Mouse (Mus musculus) telencephalon, adult 2 months (tissue): ENCODE data around the gene Dnajc13.

Experiments
- DNase-seq: peaks from one replicate; pipeline ENCODE4 v3.0.0-alpha.2; 2011; ENCODE audit warnings: low read depth, low spot score

Dnajc13 gene

DNA sequence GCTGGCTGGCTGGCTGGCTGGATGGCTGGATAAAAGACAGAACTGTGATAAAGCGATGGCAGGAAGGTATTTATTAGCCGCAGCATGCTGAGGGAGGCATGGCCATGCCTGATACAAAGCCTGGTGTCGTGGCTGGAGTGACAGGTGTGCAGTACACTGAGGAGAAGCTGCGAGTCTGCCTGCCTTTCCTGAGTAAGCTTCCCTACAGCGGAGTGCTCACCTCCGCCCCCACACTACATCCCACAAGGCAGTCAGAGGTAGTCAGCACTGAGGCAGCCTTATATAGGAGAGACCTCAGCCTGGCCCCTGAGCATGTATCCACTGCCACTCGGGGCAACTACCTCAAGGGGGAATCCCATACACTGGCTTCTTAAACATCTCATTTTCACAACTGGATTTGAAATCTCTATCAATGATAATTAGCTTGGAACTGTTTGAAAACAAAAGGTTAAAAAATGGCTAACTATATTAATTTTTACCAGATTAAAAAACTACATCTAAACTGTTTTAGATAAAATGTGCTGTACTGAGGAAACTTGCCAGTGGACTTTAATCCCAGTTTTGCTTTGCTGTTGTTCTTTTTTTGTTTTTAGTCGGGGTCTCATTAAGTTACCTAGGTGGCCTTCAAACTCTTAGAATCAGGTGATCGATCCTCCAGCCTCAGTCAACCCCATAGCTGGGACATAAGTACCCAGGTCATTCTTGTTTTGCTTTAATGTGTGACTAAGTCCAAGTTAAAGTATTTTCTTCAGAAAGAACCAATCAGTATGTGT is 8.1 kb downstream of the Dnajc13 start:
- DNase-seq: no peak

DNA sequence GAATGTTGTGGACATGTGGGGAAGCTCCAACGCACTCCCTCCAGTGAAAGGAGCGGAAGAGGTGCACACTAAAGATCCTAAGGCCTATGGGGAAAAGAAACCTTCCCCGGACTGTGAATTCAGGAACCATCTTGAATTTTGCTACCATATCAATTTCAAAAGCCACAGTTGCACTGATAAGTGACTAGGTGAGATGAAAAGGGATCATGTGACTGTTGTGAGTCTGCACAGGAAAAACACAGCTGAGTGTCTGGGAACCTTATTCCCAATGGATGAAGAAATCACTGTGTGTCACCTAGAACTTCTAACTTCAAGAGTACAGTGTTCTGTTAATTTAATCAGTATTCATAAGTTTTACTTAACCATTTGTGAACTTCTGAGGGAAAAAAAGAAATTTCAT is 10.1 kb downstream of the Dnajc13 start:
- no peak for DNase-seq

DNA sequence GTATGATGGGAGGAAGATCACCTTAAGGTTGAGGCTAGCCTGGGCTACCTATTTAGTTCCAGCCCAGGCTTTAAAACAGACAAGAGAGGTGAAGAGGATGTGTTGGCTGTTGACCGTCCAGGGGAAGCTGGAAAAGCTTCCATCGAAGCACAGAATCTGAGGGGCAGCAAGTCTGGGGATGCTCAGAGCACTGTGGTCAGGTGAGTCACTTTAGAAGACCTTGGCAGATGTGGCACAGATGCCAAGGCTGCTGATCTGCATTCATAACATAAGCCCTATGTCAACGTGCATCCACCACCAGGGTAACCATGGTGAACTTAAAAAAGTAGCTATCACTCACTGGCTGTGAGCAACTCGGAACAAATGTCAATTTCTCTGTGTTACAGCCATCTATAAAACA is 11.0 kb downstream of the Dnajc13 start:
- no peak for DNase-seq

DNA sequence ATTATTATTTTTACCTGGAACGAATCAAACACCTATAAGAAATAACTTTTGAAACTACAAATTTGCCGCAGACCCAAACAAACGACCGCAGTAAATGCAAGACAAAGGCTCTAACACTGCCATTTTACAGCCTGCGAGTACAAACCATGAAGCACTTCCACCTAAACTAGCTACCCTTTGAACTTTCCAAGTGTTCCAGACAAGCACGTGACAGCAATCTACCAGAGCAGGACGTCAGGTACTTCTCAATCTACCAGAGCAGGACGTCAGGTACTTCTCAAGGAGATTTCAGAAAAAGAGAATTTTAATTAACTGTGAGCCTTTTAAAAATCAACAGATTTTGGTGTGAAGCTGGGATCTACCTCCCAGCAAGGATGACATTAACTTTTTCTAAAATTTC is 11.6 kb downstream of the Dnajc13 start:
- DNase-seq: no peak

DNA sequence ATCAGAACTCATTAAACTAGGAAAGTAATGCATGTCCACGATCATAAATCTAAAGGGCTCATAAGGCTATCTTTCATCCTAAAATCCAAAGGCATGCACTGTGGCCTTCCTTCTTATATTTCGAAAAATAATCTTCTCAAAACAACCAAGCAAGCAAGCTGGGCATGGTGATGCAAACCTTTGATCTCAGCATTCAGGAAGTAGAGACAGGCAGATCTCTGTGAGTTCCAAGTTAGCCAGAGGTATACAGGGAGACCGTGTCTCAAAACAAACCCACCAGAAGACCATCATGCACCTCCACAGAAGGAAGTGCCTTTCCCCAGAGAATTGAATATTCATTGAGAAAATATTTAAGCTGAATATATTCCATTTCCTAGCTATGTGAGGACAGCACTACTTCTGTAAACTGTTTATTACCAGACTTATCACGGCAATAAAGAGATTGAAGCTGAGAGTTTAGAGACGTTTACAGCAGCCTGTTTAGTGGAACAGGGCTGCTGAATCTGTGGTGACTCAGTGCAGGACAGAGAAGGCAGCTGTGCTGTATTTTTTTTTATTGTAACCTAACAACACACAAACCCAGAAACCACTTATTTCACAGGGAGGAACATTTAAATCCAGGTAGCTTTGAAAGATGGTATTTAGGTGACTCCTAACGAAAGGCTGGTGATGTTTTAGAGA is 15.3 kb downstream of the Dnajc13 start:
- DNase-seq: no peak

DNA sequence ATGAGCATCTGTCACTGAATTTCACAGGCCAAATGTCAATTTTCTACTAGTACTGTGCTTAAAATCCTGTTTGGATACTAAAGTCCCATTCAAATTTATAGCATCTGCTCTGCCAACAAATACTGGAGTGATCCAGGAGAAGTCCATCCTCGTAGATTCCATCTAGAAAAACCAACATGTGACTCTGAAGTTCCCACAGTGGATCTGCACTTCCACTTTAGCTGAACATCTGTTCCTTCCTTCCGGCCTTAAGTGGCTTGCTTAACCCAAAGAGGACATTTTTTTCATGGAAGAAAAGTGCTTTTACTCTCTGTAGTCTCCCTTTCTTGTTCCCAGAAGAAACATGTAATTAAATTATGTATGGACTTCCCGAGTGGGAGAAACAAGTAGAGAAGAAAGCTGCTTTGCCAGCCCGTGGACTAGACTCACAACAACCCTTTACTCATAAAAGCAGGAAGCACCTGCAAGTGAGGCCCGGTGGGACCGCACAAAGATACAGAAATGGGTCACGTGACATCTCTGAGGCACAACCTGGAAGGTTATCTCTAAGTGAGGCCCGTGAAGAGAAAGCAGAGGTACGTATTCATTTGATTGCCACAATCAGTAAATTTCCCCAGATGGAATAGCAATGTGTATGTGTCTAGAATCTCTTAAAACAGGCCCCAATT is 18.8 kb downstream of the Dnajc13 start:
- no peak for DNase-seq

DNA sequence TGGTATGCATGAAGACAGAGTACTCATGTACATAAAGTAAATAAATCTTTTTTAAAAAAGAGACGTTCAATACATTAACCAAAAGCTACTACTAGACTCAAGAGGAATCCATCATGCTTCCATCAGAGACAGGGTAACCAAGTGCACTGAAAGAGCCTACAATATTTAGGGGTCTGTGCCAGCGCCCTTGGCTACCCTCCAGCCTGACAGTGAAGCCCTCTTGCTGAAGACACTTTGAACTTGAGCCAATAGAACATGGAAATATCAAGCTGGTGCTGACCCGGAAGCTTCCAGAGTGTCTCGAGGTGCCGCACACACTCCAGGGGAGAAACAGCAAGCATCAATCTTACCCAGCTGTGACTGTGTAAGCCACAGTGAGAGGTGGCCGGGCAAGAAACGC is 22.6 kb downstream of the Dnajc13 start:
- DNase-seq: no peak

DNA sequence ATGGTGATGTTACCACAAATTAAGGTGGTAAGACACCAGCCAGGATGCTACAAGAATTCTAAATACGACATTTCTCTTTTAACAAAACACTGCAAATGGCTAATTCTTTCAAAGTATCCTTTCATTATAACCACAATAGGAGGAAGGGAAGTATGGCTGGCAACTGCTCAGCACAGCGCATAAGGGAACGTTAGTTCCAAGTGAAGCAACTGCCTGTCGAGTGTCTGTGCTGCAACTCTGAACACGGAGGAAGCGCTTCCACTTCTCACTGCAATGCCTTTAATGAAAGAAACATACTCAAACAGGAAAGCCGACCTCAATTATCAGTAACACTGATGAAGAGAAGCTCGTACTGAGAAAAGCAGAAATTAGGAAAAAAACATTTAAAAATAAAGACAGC is 23.7 kb downstream of the Dnajc13 start:
- DNase-seq: no peak

DNA sequence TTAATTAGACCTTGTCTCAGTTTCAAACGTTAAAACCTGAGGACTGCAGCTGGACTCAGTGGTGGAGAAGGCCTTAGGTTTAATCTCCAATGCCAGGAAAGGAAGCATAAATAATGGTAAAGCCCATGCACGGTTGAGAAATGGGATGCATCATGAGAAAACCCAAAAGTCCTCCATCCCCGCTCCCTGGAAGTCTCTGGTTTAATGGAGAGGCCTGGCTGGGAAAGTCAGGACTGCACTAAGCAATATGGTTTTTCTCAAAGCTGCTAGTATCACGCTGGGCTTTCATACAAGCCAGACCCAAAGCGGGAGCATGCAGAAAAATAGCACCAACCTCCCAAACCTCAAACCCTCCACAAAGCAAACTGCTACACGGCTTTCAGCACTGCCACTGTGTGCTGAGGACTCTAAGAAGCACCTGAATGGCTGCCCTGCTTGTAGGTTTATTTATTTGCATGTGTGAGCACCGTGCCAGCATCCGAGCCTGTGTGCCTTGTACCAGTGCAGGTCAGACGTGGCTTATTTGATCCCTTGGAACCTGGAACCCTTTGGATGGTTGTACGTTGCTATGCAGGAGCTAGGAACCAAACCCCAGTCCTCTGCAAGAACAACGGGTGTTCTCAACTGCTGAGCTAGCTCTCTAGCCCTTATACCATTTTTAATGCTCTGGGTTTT is 26.3 kb downstream of the Dnajc13 start:
- no peak for DNase-seq

DNA sequence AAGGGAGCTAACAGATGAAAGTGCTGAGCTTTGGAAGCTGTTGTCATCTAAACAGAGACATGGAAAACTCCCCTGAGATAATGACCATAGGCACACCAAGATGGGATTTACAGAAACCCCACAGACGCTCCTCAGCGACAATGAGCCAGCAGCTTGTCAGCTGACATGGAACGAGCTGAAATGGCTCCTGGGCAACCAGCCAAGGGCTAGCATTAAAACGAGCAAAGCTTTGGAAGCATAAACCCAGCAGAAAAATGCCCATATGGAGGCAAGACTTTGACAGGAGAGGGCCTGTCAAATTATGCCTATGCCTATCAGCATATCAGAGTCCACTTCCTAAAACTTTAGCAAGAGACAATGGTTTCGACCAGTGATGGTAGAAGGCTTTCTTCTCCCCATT is 27.0 kb downstream of the Dnajc13 start:
- DNase-seq: no peak

DNA sequence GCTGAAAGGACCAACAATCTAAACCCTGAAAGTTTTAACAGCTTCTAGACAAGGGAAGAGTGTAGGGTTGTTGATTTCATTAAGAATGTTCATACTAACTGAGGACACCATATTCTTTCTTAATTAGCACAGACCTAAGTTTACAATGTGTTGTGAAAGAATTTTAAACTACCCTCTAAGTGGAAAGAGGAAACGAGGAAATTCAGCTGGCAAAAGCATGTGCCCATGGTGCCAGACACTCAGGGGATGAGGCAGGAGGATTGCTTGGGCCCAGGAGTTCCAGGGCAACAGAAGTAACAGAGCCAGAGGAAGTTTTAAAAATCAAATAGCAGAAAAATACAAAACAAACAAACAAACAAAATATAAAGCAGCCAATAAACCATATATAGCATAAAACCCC is 28.9 kb downstream of the Dnajc13 start:
- no peak for DNase-seq

DNA sequence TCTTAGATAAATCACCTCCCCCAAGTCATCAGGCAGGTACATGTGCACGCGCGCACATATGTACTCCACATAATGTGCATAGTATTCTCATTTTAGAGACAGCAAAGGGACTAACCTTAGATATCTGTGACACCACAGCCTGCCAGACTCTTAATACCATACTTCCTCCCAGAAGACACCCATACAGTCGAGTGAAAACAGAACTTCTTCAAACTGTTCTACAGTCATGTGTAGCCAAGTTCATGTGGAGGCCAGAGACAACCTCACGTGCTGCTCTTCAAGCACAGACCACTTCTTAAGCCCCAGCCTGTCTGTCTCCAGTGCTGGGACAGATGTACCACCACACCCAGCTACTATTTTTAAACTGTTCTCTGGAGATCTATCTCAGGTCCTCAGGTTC is 29.7 kb downstream of the Dnajc13 start:
- DNase-seq: no peak

DNA sequence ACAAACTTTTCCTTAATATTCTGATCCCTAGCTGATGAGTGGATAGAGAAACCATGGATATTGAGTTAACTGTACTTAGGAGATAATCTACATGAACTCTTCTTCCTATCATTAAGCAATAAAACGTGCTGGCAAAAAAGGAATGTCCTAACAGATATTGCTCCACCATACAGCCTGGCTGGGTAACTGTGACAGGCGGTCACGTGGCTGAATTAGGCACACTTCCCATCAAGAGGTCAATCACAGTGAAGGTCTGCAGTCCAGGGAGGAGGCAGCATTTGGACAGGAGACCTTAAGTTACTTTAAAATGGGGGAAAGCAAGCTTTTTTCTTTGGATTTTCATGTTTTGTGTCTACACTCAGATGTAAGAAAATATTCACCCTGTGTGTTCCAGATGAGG is 30.7 kb downstream of the Dnajc13 start:
- no peak for DNase-seq

DNA sequence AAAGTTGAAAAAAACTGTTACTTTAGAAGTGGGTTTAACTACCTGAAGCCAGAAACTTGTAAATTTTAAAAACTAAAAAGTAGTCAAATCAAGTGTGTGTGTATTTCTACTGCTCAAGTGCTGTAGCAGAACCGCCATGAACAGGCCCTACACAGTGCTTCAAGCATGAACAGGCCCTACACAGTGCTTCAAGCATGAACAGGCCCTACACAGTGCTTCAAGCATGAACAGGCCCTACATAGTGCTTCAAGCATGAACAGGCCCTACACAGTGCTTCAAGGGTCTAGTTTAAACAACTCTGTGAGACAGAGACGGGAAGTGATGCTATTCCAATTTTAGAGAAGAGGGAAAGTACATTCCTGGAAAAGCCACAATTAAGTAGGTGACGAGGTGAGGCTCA is 51.3 kb downstream of the Dnajc13 start:
- DNase-seq: no peak

DNA sequence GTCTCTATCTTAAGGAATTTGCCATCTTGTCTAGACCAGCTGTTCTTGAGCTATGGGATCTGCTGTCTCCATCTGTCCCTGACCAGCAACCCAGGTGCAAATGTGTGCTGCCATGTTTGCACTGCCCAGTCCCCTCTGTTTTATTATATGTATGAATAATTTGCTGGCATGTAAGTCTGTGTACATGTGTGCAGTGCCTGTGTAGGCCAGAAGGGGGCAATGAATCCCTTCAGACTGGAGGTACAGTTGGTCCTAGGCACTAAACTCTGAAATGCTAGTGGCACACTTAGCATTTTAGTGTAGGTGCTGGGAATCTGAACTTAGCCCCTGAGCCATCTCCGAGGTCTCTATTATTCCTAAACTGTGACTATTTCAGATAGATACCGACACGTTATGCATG is 58.9 kb downstream of the Dnajc13 start:
- DNase-seq: no peak

DNA sequence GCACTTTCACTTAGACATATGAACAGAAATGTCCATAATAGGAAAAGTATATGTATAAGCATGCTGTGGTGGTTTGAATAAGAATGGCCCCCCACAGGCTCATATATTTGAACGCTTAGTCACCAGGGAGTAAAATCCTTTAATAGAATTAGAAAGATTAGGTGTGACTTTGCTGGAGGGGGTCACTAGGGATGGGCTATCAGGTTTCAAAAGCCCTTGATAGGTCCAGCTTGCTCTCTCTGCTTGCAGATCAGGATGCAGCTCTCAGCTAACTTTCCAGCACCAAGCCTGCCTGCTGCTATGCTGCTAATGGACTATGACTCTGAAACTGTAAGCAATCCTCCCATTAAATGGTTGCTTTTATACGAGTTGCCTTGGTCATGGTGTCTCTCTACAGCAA is 68.2 kb downstream of the Dnajc13 start:
- no peak for DNase-seq

DNA sequence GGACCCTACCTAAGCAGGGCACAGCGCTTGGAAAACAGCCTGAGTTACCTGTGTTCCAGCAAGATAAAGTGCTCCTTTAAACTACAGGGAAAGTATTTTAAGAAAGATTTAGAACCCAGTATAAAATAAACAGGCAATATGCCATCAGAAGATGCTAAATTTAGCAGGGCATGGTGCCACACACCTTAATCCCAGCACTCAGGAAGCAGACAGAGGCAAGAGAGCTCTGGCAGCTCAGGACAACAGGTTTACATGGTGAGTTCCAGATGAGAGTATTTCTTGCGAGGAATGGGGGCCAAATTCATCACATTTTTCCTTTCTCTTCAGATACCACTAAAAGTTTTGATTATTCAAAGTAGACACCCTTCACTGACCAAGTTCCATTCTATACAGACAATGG is 68.8 kb downstream of the Dnajc13 start:
- no peak for DNase-seq

DNA sequence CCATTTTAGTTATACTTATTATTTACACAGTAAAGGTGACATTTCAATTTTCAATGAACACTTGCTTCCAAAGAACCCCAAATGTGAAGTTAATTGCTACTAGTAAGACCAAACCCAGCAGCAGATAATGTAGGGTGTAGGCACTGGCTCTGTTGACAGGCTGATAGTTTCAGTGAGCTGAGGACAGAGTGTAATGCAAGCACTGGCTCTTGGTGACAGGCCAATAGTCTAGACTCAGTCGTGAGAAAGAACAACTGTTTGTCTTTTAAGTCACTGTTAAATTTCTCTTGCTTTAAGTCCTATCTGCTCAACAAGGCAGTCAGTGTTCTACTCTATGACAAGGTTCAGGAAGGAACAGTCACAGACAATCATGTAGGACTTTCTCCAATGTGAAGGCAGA is 69.4 kb downstream of the Dnajc13 start:
- DNase-seq: no peak

DNA sequence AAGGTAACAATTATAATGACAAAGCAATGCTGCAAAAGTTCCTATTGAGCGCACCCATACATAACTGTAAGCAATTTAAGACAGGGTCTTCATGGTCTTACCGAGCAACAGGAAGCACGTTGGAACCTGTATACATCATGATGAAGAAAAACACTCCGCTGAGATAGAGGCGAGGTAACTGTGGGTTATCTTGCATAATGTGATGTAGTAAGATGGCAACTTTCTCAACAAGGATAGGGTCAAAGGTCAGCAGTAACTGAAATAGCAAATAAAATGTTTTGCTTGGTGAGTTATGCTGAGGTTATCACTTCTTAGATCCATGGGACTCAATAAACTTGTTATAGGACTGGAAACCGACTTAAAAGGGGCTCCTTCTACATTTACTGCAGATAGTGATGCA is 70.2 kb downstream of the Dnajc13 start:
- no peak for DNase-seq

DNA sequence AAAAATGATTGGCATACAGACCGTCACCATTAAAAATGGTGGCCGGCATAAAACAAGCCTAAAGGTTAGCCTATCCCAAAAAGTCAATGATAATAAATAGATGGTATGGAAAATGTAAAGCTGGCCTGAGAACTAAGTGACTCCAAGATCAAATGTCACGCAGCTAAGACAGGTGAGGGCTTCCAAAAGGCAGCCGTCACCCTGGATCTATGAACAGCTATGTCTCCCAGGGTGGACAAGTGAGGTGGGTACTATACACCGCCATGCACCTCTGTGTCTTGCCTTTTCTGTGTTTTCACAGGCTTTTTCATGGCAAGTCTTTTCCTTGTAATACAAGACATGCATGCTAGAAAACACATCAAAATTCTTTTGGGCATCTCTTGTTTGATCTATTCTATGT is 73.1 kb downstream of the Dnajc13 start:
- no peak for DNase-seq

DNA sequence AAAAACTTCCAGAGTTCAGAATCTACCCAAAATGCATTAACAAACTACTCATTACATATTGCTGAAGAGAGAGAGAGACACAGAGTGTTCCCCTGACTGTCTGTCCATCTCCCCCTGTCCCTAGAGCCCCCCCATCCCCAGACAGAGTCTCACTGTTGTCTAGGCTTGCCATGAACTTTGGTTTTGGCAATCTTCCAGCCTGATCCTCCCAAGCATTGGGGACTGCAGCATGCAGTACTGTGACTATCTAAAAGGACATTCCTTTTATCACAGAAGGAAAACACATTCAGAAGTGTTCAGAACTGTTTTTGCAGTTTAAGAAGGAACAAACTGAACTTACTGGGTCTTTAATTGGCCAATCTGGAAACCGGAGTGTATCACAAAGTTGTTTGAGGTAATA is 74.0 kb downstream of the Dnajc13 start:
- DNase-seq: no peak

DNA sequence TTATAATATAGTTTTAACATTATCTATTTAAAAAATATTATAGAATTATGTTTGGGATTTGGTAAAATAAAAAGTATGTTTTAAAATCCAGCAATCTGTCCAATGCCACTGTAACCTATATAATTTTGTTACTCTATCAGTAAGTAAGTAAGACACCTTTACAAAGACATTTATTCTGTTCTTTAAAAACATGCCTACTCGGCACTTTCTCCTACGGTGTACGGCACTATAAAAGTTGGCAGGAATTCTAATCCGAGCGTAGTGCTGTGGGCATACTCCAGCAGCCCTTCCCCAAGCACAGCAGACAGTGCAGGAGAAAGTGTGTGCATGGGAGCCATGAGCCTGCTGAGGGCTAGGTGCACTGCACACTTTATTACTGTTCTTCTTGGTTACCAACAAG is 75.7 kb downstream of the Dnajc13 start:
- no peak for DNase-seq
